ENCODE assay signal across 22 mouse cellular contexts in the genomic region with DNA sequence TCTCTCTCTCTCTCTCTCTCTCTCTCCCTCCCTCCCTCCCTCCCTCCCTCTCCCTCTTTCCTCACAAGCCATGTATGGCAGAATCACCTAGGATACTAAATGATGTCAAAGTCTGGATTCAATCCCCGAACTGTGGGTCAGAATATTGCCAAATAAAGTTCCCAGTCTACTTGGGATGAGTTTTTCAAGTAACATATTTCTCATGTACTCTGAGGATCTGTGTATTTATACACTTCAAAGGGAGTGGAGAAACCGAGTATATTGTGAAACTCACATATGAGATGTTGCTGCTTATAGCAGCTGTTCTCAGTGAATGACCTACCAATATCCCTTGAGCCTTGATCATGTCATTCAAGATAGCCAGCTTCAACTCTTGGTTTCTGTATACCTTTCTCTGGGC.
DNase-seq lines count a peak whose midpoint lies in the region; ATAC-seq and TF ChIP-seq lines count a peak whose summit lies in the region.
"Had no signal": no experiment of that assay in that cellular context is flagged by ENCODE, and none has a peak within 500 bp of the region (broad histone marks: within the 10 kb centered on the region; RNA-seq: fewer than 3 reads in every experiment).

No protein-coding gene starts in this region.

- TF ChIP-seq EP300 in lung, postnatal 0 days (IDR thresholded peaks at IDR 0.05), result no peak

- ATAC-seq in lung, postnatal 0 days, result peak; percentile 61
- no peak for ATAC-seq in forebrain, embryonic 14.5 days
- ATAC-seq: forebrain, embryonic 15.5 days; forebrain, postnatal 0 days had no signal

- TF ChIP-seq CTCF in lung, postnatal 0 days (IDR thresholded peaks at IDR 0.05), result no peak

- no peaks in the 10 kb centered on the region for H3K9me3 ChIP-seq in lung, postnatal 0 days (ENCODE audit: low read length)
- no peaks in the 10 kb centered on the region for H3K9me3 ChIP-seq in forebrain, embryonic 14.5 days (replicated peaks; ENCODE audit: control insufficient read depth, low read length)
- H3K9me3 ChIP-seq in embryonic facial prominence, embryonic 10.5 days, result no peaks in the 10 kb centered on the region
- H3K9me3 ChIP-seq: embryonic facial prominence, embryonic 12.5 days; forebrain, embryonic 10.5 days; forebrain, embryonic 12.5 days; forebrain, embryonic 15.5 days; G1E had no signal

- 43% methylated on average over 2 of the region's 2 CpGs for WGBS in lung, postnatal 0 days
- WGBS in forebrain, embryonic 14.5 days, result 84% methylated on average over 2 of the region's 2 CpGs
- 83% methylated on average over 2 of the region's 2 CpGs for WGBS in embryonic facial prominence, embryonic 10.5 days

- no peak overlapping the region for H3K9ac ChIP-seq in lung, postnatal 0 days (replicated peaks; ENCODE audit: low read depth)
- H3K9ac ChIP-seq in forebrain, embryonic 14.5 days (ENCODE audit: low read length), result no peak overlapping the region
- H3K9ac ChIP-seq: embryonic facial prominence, embryonic 12.5 days; forebrain, embryonic 12.5 days; forebrain, embryonic 15.5 days; forebrain, postnatal 0 days had no signal

- peak; percentile 78 for DNase-seq in lung, postnatal 0 days (ENCODE audit: low spot score)
- DNase-seq in lung, adult 18-20 months, result no peak
- DNase-seq in NIH3T3 (ENCODE audit: low read depth), result peak; percentile 50
- no peak for DNase-seq in forebrain, embryonic 14.5 days (ENCODE audit: low spot score)
- no peak for DNase-seq in embryonic facial prominence, embryonic 10.5 days (ENCODE audit: low spot score)
- DNase-seq: adrenal gland, adult 2 months; adrenal gland, postnatal 10 days; adrenal gland, postnatal 25 days; cerebellum, adult 11 months; cerebellum, adult 18-20 months; cerebellum, adult 8-10 months; cerebellum, adult 9-11 months; cerebellum, postnatal 14 days; cerebellum, postnatal 36 days; embryo, embryonic 11 days; forebrain, postnatal 0 days had no signal

- H3K4me3 ChIP-seq in lung, postnatal 0 days (ENCODE audit: low read depth, low read length), result no peak overlapping the region
- H3K4me3 ChIP-seq in forebrain, embryonic 14.5 days (ENCODE audit: low read depth, low read length), result no peak overlapping the region
- H3K4me3 ChIP-seq in embryonic facial prominence, embryonic 10.5 days, result no peak overlapping the region
- H3K4me3 ChIP-seq: embryonic facial prominence, embryonic 12.5 days; erythroblast, embryonic 14.5 days; forebrain, embryonic 10.5 days; forebrain, embryonic 12.5 days; forebrain, embryonic 15.5 days had no signal

- H3K36me3 ChIP-seq in lung, postnatal 0 days (ENCODE audit: insufficient read depth, low read length), result no peaks in the 10 kb centered on the region
- no peaks in the 10 kb centered on the region for H3K36me3 ChIP-seq in forebrain, embryonic 14.5 days (ENCODE audit: control insufficient read depth, insufficient read depth, low read length)
- H3K36me3 ChIP-seq in embryonic facial prominence, embryonic 10.5 days (replicated peaks), result no peaks in the 10 kb centered on the region
- H3K36me3 ChIP-seq: embryonic facial prominence, embryonic 12.5 days; forebrain, embryonic 10.5 days; forebrain, embryonic 12.5 days; forebrain, embryonic 15.5 days; G1E had no signal

- no peaks in the 10 kb centered on the region for H3K27me3 ChIP-seq in lung, postnatal 0 days (replicated peaks; ENCODE audit: insufficient read depth, low read length)
- H3K27me3 ChIP-seq in forebrain, embryonic 14.5 days (replicated peaks; ENCODE audit: control insufficient read depth, insufficient read depth, low read length), result no peaks in the 10 kb centered on the region
- H3K27me3 ChIP-seq in embryonic facial prominence, embryonic 10.5 days (replicated peaks; ENCODE audit: low read depth, poor library complexity, severe bottlenecking), result no peaks in the 10 kb centered on the region
- H3K27me3 ChIP-seq: embryonic facial prominence, embryonic 12.5 days; forebrain, embryonic 12.5 days; forebrain, embryonic 15.5 days had no signal

- H3K27ac ChIP-seq in lung, postnatal 0 days (ENCODE audit: low read length), result no peak overlapping the region
- H3K27ac ChIP-seq in forebrain, embryonic 14.5 days (ENCODE audit: low read depth, low read length), result no peak overlapping the region
- no peak overlapping the region for H3K27ac ChIP-seq in embryonic facial prominence, embryonic 10.5 days (replicated peaks)
- H3K27ac ChIP-seq: embryonic facial prominence, embryonic 12.5 days; forebrain, embryonic 10.5 days; forebrain, embryonic 12.5 days; forebrain, embryonic 15.5 days had no signal

- H3K4me2 ChIP-seq in lung, postnatal 0 days (replicated peaks; ENCODE audit: low read depth, low read length), result no peak overlapping the region
- no peak overlapping the region for H3K4me2 ChIP-seq in forebrain, embryonic 14.5 days (ENCODE audit: low read length)
- H3K4me2 ChIP-seq: embryonic facial prominence, embryonic 12.5 days; forebrain, embryonic 12.5 days; forebrain, embryonic 15.5 days had no signal

- no peaks in the 10 kb centered on the region for H3K4me1 ChIP-seq in lung, postnatal 0 days (ENCODE audit: insufficient read depth, low read depth, low read length)
- no peaks in the 10 kb centered on the region for H3K4me1 ChIP-seq in forebrain, embryonic 14.5 days (ENCODE audit: control insufficient read depth, insufficient read depth, low read length)
- H3K4me1 ChIP-seq in embryonic facial prominence, embryonic 10.5 days, result 0 out of 2 replicates have a peak, but pooled peaks cover 2% of the 10 kb centered on the region
- H3K4me1 ChIP-seq: embryonic facial prominence, embryonic 12.5 days; forebrain, embryonic 10.5 days; forebrain, embryonic 12.5 days had no signal

Comparison
In these comparisons a context has a peak if more than half of its experiments do, and no peak if none do; other contexts are left out.
1. DNase-seq: peak in lung, postnatal 0 days (single experiment) and NIH3T3 (single experiment); none in lung, adult 18-20 months (0 of 2), forebrain, embryonic 14.5 days (single experiment) and embryonic facial prominence, embryonic 10.5 days (single experiment).